Mouse (Mus musculus) kidney, adult 9 months (tissue): ENCODE data around the gene Plbd2.
A peak's percentile ranks its signal among the peaks of the same experiment; 100 is the strongest.

Experiments used
- DNase-seq: peaks from one replicate; pipeline ENCODE4 v3.0.0; 2022

Gene Plbd2

DNA sequence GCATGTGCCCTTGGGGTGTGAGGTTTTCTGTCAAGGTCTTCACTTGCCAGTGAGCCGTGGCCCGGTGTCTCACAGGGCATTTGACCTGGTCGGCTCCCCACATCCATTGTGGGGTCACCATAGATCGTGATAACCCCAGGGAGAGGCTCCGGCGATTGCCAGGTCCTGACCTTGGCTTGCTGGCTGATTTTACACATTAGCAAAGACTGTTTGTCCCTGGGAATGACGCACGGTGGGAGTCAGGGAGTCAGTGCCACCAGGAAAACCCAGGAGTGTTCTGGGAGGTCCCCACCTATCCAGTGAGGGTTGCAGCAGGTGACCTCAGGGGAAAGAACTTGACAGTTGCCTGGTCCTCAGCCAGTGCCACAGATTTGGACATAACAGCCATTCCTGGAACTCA is 30.7 kb downstream of the Plbd2 start, which contains the start of gene Sdsl:
Gene Sdsl, minus strand, starts transcription at position 41 of the 400 bp plus-strand sequence.
- no peak for DNase-seq

DNA sequence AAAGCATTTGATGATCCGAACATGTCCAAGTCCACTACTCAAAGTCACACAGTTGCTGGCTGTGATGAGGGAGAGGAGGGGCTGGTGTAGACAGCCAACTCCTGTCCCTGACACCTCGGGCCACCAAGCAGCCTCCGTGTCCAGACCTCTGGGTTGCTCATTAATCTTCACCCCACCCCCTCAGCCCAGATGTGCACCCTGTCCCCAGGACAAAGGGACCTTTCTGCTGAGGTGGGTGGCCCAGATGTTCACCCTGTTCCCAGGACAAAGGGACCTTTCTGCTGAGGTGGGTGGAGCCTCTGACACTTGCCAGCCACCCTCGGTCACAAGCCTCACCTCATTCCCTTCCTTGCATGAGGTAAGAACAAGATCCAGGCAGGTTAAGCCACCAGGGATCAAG is 31.9 kb downstream of the Plbd2 start:
- DNase-seq: peak; percentile 65

DNA sequence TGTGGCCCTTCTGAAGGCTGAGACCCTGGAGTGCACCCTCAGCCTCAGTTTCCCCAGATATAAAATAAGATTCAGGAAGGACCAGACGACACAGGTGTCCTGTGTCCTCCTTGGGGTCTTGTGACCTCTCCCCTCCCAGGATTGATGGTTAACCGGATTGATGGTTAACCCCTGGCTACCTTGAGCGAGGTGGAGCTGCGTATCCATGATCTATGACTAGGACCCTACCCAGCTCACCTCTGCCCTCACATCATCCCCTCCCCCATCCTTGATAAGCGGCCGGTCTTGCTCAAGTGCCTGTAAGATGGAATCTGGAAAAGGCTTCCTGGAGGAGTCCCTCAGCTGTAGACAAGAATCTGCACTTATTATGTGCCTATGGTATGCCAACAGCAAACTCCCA is 34.6 kb downstream of the Plbd2 start:
- peak; percentile 19 for DNase-seq

DNA sequence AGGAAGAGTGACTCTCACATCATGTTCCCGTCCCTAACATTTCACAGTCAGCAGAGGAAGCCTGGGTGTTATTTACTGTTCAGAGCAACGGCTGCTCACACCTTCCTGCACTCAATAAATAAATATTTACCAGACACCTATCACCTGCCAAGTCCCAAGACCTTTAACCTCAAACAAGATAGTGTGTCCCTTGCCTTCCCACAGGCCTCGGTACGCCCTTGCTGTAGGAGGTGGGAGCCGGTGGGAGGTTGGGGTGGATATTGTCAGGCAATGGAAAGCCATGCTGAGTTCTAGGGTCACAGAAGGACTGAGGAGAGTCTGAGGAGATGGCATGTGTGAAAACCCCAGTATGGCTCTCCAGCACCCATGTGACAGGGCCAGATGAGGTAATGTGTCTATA is 35.1 kb downstream of the Plbd2 start:
- peak; percentile 70 for DNase-seq

DNA sequence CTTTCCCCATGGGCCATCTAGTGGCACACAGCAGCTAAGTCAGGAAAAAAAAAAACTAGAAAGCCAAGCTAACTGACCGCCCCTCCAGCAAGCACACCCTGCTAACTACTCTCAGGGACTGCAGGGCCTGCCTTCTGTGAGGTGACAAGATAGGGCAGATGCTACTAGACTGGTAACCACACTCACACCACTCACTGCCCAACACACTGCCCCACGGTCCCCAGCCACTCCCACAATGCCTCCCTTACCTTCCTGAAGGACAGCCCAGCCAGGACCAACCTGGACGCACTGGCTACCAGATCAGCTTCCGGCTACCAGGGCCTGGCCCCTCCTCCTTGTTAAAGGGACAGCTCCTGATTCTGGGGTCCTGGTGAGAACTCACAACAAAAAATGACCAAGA is 36.4 kb downstream of the Plbd2 start:
- peak; percentile 76 for DNase-seq

DNA sequence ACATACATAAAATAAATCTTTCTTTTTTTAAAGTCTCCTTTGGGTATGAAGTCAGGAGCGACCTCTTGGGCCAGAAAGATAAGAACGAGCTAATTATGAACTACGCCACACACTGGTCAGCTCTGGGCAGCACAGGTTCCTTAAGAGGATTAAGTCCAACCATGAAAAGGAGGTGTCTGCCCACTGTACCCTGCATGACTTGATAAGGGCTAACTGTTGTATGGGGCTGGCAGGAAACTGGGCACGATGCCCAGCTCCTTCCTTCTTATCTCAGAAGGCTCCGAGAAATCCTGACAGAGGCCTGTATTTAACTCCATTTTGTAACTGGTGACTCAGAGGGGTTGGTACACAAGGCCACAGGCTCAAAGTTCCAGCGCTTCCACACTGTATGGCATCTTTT is 37.6 kb downstream of the Plbd2 start:
- DNase-seq: no peak

DNA sequence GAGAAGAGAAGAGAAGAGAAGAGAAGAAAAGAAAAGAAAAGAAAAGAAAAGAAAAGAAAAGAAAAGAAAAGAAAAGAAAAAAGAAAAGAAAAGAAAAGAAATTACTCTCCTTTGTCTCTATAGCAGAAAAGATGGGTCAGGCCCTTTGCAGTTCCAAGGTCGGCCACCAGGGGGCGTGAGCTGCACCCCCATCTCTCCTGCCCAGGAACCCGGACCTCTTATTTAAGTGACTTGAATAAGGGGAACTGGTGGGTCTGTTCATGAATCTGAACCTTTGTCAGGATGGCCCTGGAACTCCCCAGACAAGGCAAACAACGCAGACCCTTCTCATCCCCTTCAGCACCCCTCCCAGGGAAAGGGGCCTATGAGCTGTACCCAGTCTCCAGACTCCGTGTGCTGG is 38.4 kb downstream of the Plbd2 start:
- peak; percentile 51 for DNase-seq

DNA sequence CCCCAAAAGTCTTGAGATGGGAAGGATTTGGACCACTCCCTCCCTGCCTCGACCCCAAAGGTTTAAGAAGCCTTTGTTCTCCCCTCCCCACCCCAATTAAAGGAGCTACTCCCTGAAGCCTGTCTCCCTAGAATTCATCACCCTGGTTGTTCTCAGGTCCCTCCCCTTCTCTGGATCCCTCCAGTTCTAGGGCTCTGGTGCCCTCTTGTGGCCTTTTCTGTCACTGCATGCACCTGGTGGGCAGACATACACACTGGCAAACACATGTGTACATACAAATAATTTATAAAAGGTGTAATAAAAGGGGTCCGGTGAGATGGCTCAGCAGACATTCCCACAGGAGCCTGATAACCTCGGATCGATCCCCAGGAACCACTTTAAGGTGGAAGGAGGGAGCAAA is 39.1 kb downstream of the Plbd2 start:
- DNase-seq: no peak

DNA sequence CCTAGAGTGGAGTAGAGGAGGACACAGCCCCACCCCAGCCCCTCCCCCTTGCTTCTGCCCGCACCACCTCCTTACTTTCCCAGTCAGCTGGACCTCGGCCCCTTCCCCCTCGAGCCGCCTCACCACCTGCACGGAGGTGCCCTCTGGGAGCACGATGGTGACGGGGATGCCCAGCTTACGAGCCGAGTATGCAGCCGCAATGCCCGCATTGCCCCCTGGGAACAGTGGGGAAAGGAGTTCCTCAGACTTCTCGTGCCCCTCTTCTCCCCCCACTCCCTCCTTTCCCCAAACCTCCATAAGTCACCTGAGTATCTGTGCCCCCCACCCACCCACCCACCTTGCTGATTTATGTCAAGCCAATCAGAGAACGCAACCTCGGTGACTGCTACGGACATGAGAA is 41.5 kb downstream of the Plbd2 start:
- no peak for DNase-seq

DNA sequence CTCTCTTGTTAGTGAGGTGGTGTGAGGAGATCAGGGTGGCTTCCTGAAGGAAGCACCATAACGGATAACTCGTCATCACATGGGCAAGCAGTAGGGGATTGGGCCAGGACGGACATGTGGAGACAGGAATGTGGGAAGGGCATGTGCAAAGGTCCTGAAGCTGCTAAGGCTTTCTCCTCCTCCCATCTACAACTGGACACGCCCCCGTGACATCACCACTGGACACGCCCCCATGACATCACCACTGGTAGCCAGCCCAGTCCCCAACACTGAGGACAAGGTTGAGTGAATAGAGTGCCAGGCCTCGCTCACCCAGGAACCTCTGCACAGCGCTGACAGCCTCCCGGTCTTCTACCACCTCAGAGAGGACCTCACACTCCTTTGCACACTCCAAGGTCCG is 44.3 kb downstream of the Plbd2 start:
- DNase-seq: no peak

DNA sequence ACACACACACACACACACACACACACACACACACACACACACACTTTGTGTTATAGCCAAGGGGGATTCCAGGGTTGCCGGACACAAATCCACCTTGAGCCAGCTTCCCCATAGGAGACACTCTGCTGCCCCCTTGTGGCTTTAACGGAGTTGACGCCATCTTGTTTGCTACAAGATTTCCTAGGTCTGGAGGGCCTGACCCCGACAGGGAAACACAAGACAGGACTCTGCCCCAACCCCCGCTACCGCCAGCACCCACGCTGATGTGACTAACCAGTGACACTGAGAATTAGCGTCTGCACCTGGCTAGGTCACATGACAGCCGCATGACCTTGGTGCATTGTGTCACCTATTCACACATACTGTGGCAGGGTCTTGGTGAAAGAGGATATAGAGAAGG is 45.8 kb downstream of the Plbd2 start:
- DNase-seq: peak; percentile 68

DNA sequence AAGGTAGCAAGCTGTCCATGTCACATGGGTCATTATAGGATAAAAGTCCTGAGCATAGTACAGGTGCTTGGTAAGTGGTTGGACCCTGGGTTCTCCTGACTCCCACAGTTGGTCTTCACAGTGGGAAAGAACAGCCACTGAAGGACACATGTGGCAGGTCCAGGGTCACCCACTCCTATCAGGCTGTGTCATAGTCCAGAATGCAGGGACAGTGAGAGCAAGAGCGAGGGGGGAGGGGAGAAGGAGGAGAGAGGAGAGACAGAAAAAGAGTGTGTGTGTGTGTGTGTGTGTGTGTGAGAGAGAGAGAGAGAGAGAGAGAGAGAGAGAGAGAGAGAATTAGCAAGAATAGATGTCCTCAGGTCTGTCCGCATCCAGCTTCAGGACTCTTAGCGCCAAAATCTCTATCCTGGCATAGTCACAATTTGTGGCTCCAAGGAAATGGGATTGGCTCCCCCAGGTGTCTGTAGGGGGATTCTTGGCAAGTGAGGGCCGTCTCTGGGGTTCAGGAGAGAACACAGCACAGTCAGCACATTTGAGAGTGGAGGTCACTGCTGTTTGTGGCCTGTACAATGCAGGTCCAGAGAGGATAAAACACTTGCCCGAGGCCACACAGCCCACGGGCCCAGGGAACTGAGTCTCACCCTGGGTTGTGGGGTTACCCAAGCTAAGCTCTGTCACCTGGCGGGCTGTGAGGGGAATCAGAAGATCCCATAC is 46.4 kb downstream of the Plbd2 start:
- no peak for DNase-seq

DNA sequence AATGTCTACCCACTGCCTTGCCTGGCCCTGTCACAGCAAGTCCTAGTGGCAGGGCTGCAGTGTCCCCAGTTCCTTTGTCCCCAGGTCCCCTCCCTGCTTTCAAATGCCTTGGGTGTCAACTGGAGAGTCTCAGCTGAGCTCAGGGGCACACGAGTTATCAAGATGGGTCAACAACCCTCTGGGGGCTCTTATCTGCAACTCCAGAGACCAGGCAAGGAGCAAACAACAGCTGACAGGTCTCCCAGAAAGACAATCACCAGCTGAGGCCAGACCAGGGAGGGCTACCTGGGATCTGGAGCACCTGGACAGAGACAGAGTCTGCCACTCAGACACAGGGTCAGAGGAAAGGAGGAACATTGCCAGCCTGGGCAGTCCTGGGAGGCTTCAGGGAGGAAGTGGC is 47.2 kb downstream of the Plbd2 start:
- DNase-seq: no peak

DNA sequence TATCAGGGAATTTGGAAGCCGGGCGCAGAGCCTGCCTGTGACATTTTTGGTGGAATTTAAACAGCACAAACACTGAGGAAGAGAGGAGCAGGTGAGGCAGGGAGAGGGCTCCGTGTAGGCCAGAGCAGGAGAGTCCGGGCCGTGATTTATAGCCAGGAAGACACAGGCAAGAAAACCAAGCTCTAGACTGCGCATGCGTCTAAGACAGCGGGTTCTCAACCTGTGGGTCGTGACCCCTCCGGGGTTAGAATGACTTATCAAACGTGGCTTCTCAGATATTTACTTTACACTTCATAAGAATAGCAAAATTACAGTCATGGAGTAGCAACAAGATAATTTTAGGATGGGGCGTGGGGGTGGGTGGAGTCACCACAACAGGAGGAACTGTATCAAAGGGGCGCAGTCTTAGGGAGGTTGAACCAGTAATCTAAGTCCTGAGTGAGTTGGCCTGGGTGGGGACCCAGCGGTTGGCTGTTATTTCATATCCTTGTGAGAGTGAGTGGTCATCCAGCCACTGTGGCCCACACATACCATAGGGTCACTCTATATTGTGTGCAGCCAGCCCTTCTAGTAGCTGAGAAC is 48.6 kb downstream of the Plbd2 start:
- DNase-seq: no peak

DNA sequence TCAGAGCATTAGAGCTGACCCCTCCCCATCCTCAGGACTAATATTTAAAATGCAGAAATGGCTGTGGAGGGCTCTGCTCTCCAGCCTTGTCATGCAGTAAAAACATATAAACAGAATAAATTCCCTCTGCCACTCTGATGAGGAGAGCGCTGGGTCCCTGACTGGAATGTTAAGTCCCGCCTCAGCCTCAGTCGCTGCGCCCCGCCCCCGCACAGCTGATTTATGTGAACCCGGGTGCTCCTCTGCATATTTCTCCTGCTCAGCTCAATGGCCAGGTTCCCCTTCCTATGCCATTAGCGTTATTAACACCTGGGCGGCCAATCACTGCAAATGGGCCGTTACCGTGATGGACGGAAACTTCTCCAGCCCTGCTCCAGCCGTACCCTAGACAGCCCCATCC is 56.1 kb downstream of the Plbd2 start:
- peak; percentile 28 for DNase-seq

DNA sequence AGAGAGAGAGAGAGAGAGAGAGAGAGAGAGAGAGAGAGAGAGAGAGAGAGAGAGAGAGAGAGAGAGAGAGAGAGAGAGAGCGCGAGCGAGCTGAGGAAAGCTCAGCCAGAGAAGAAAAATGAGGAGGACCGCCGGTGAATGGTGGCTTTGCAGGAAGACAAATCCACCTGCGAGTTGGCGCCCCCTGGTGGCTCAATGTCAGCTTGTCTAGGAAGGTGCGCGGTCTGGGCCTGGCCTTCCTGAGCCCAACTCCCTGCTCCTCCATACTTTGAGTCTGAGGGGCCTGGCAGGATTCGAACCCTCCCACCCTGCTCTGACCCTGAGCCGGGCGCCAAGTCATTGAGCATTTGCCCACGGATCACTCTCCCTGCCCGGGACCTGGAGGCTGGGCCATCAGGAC is 62.7 kb downstream of the Plbd2 start:
- peak; percentile 86 for DNase-seq

DNA sequence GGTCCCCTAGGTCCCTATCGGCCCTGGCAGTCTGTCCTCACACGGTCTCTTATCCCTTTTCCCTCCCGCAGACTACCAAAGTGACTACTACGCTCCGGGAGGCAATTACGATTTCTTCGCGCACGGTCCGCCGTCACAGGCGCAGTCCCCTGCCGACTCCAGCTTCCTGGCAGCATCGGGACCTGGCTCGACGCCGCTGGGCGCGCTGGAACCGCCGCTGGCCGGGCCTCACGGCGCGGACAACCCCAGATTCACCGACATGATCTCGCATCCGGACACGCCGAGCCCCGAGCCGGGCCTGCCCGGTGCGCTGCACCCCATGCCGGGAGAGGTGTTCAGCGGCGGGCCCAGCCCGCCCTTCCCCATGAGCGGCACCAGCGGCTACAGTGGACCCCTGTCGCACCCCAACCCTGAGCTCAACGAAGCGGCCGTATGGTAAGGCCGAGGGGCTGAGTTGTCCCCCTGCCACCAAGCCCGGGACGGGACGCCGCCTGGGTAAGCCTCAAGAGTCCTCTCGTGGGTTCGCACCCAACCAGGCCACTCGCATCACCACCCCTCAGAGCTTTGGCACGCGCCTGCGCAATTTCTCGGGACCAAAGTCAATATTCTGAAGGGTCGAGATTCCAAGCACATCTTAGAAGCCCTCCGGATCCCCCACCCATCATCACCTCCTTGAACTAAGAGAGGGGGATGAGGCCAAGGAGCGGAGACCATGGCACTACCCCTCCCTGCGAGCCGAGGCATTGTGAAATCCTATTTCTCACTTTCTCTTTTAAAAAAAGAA is 63.3 kb downstream of the Plbd2 start:
- no peak for DNase-seq

DNA sequence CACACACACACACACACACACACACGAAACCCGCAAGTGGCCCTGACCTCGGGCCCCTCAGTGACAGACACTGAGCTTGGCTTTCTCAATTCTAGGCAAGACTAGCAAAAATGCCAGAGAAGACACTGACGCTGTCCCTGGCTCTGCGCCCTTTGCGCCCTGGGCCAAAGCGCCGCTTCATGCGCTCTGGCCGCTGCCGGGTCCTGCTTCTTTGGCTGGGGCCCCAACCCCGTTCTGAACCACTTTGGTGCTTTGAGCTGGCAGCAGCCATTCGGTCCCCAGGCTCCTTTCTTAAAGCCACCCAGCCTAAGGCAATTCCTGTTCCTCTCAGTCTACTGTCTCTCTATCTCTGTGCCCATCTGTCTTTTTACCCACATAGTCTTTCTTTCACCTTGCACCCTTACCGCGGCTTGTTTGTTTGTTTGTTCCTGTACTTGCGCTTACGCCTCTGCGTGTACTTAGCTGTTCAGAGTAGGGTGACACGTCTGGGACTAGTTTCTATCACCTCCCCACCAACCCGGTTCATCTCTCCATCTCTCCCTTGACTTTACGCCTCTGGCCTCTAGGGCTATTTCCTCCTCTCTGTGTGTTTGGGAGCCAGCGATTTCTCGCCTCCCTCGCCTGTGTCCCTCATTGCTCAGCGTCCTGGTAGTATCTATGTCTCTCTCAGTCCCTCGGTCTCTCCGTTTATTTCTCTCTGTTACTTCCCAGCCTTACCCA is 64.3 kb downstream of the Plbd2 start:
- DNase-seq: no peak

DNA sequence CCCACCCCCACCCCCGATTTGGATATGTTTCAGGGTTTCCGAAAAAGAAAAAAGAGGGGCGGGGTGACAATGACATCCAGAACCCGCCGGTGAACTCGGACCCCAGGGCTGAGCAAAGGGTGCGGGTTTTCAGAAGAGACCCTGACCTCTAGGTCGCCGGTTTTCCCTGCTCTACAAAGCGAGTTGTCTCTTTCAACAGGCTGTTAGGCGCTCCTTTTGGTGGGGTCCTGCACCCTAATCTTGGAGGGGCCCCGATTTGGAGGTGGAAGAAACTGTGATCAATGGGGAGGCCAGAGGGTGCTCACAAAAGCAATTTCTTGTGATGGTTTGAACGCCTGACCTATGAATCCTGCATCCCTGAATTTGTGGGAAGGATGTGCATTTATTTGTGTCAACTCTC is 65.0 kb downstream of the Plbd2 start:
- DNase-seq: no peak

DNA sequence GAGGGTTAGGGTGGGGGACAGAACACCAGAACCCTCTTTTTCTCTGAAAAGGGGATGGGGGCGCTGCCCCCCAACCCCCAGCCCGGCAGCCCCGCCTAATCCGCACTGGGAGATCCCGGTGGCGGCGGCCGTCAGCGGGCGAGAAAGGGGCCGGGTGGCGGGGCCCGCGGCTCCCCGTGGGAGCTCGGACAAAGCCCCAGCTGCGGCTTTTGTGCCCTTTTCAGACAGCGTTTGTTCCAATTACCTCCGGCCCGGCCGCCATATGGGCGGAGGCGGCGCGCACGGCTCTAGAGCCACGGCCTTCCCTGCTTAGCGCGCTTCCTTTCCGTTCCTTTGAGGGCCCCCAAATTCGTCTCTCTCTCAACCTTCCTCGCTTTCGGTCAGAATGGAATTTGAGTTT is 65.4 kb downstream of the Plbd2 start:
- DNase-seq: no peak

DNA sequence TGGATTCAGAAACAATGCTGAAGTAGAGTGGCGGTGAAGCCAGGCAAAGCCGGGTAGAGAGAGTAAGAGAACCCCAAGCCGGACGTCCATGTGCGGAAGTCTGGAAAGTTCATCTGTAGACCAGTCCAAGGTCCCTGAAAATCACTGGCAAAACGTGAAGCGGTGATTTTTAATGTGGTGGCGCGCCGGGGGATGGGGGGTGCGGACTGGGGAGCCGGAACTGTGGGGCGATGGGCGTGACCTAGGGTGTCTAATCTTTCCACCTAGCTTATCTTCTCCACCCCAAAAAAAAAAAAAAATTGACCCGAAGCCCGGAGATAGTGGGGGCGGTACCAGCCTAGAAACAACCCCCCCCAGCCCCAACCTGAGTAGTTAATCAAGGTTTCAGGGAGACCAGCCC is 65.9 kb downstream of the Plbd2 start:
- DNase-seq: no peak

DNA sequence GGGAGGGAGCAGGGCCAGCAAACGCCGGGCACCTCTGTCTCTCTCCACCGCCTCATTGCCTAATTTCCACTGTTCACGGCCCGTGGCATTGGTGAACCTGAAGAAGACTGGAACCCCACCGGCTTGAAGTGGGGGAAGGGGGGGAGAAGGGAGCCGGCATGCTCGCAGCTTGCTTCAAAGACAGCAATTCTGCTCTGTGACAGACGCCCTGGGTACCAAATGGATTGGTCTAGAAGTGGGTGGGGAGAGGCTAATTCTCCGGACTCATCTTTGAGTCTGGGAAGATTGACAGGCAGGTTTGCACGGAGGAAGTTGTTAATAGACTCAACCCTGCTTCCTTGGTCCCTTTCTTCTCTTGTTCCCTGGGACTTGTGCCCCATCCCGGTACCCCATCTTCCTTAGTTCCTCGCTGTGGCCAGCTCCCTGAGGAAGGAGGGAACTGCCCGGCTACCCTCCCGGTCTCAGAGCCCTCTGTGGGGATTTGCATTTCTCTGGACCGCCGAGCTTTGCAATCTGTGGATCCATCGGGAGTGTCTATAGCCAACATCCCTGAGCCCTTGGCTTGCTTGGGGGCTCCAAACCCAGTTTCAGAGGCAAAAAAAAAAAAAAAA is 66.4 kb downstream of the Plbd2 start:
- DNase-seq: no peak
